Mouse (Mus musculus) kidney, embryonic 16.5 days (tissue): ENCODE results near the gene Slc22a4. TPM values are rescaled to one million over a fixed set of nuclear protein-coding genes. Genes with fewer than 3 reads are reported as not detected.
"Not testable (repeated sequence)": the region's sequence is repeated elsewhere in the genome, so short reads cannot be mapped to it uniquely, and the experiment has no call there.

Source experiments
- ATAC-seq: fragments of 200-750 bp; cut with Nextera tagmentation; 2 replicates; pipeline ENCODE4 v1.8.0; 2017; ENCODE audit warnings: moderate TSS enrichment; ENCODE audit not compliant: low FRiP score, low TSS enrichment
- H3K27ac ChIP-seq: fragments of 300-500 bp; sonication (generic); 2 replicates; pipeline ENCODE4 v1.5.1; 2014; ENCODE audit warnings: low read length
- H3K27me3 ChIP-seq: fragments of 300-500 bp; sonication (generic); 2 replicates; pipeline ENCODE4 v1.6.1; 2014; ENCODE audit warnings: low read length, control low read depth, mixed read lengths; ENCODE audit not compliant: insufficient read depth
- H3K36me3 ChIP-seq: fragments of 300-500 bp; sonication (generic); 2 replicates; pipeline ENCODE4 v1.6.1; 2014; ENCODE audit warnings: low read length, control low read depth, mixed read lengths; ENCODE audit not compliant: insufficient read depth
- H3K4me1 ChIP-seq: fragments of 300-500 bp; sonication (generic); 2 replicates; pipeline ENCODE4 v1.6.1; 2014; ENCODE audit warnings: low read length, control low read depth, mixed read lengths; ENCODE audit not compliant: insufficient read depth
- H3K4me2 ChIP-seq: fragments of 300-500 bp; sonication (generic); replicated peaks from 2 replicates; pipeline ENCODE4 v1.6.1; 2014; ENCODE audit warnings: low read depth, low read length
- H3K4me3 ChIP-seq: fragments of 300-500 bp; sonication (generic); 2 replicates; pipeline ENCODE4 v1.5.1; 2014; ENCODE audit warnings: mild to moderate bottlenecking, low read length
- H3K9ac ChIP-seq: fragments of 300-500 bp; sonication (generic); replicated peaks from 2 replicates; pipeline ENCODE4 v1.6.1; 2014; ENCODE audit warnings: low read length
- H3K9me3 ChIP-seq: fragments of 300-500 bp; sonication (generic); 2 replicates; pipeline ENCODE4 v1.6.1; 2016; ENCODE audit warnings: low read length, control low read depth
- WGBS: fragments of 180-500 bp; shearing (Covaris S2); extraction: QIAGEN DNeasy Blood & Tissue Kit; methylation state at CpG from one replicate; pipeline ENCODE4 v1.1.7; 2014; 5-methylcytosine and 5-hydroxymethylcytosine counted together
- polyA plus RNA-seq: library from polyadenylated mRNA; unstranded; fragments of >200 nt; fragmentation: Nextera tagmentation; extraction: Ambion mirVana; gene quantifications from 2 replicates; pipeline ENCODE4 v1.2.1, GENCODE M21; 2015

The Slc22a4 gene
- polyA plus RNA-seq, 1 experiment from 2014 or later: 1.00 TPM

DNA sequence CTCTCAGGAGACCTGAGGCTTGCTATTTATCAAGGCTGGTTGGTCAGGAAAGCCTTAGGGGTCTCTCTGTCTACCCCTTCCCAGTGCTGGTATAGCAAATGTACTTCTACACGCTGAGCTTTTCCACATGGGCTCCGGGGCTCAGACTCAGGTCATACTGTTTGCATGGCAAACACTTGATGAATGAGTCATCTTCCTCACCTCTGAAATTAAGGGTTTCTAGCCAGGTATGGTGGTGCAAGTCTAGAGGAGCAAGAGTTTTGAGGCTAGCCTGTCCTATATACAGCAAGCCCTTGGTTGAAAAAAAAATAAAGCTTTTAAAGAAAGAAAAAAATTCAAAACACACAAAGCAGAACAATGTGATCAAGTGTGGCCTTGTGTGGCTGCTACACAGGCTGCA, 16.6 kb downstream of the Slc22a4 start:
- H3K36me3 ChIP-seq: no peaks in the 10 kb centered on the region

DNA sequence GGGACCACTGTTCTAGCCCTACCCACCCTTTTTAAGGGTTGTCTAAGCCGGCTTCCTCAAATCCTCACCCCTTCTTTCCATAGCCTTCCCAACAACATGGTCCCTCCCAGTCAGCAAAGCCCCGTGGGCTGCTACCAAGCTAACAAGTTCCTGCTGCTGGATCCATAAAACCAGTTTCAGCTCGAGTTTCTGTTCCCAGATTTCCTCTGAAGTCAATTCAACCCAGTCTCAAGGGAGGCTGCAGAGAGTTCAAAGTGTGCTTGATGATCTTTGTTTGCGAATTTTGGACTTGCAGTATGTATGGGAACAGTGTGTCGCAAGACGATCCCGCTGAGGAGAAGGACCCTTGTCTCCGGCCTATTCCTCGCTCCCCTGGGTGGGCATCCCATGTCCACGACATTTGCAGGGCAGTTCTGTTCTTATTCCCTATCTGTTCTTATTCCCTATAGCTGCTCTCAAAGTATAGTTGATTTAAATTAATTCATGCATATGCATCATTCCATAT, 19.4 kb downstream of the Slc22a4 start:
- H3K27me3 ChIP-seq: no peaks in the 10 kb centered on the region
- no peak for ATAC-seq
- no peak overlapping the region for H3K4me2 ChIP-seq
- no peaks in the 10 kb centered on the region for H3K9me3 ChIP-seq
- H3K4me1 ChIP-seq: no peaks in the 10 kb centered on the region; the same call in 1 of the 2 replicates
- H3K36me3 ChIP-seq: no peaks in the 10 kb centered on the region
- H3K4me3 ChIP-seq: no peak overlapping the region
- no peak overlapping the region for H3K9ac ChIP-seq
- H3K27ac ChIP-seq: no peak overlapping the region
- 61% methylated on average over 10 of the region's 10 CpGs for WGBS

More for the DNA sequence above, 16.6 kb downstream of the Slc22a4 start:
- Histone ChIP-seq H3K4me2 (no peak overlapping the region), H3K9me3 (no peaks in the 10 kb centered on the region), H3K9ac (no peak overlapping the region), H3K27me3 (no peaks in the 10 kb centered on the region), H3K27ac (no peak overlapping the region), H3K4me3 (no peak overlapping the region), H3K4me1 (no peaks in the 10 kb centered on the region; the same call in 1 of the 2 replicates)
- 81% methylated on average over 2 of the region's 2 CpGs for WGBS
- no peak for ATAC-seq

DNA sequence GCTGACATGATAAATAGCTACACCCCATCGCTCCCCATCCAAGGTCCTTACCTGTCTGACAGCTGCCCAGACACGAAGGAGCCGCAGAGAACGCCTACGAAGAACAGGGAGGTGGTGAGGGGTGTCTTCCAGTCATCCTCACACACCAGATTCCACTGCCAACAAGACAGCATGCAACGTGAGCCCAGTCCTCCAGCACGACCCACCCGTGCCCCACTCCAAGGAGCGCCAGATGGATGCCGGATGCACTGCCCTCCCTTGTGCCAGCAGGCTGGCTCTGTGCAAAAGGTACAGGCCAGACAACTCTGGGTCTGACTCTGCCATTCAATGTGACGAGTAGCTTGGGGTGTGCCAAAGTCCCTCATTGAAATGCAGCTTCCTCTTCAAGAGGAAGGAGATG, 20.2 kb downstream of the Slc22a4 start:
- Histone ChIP-seq H3K4me3 (no peak overlapping the region), H3K36me3 (no peaks in the 10 kb centered on the region), H3K27me3 (no peaks in the 10 kb centered on the region), H3K9me3 (no peaks in the 10 kb centered on the region), H3K4me2 (no peak overlapping the region), H3K27ac (no peak overlapping the region), H3K4me1 (no peaks in the 10 kb centered on the region; the same call in 1 of the 2 replicates), H3K9ac (no peak overlapping the region)
- ATAC-seq: no peak
- 85% methylated on average over 11 of the region's 11 CpGs for WGBS

DNA sequence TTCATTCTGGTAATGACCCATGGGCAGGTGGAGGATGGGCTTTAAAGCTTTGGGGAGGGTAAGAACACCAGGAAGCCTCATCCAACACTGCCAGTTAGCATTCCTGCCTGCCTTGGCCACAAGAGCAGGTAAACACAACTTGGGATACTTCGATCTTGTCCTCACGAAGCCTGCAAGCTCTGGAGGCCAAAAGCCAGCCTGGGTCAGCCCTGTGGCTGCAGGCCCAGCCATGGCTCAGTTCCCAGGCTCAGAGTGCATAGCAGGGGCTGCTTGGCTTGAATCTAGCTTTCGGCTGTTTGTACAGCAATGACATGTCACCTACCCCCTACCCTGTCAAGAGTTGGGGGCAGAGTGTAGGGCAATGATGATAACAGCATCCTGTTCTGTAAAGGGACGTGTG, 21.0 kb downstream of the Slc22a4 start:
- no peaks in the 10 kb centered on the region; the same call in 1 of the 2 replicates for H3K4me1 ChIP-seq

DNA sequence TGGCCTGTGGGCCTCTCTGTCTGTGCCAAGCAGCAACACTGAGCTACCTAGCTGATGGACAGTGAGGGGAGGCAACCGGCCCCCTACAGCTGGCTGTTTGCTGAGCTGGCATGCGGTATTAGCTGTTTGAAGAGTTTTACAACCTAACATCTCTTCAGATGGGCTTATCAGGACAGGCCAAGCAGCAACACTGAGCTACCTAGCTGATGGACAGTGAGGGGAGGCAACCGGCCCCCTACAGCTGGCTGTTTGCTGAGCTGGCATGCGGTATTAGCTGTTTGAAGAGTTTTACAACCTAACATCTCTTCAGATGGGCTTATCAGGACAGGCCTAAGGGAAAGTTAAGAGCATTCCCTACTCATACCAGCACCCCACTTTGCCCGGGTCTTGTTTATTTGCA, 21.5 kb downstream of the Slc22a4 start:
- not testable (repeated sequence) for H3K4me1 ChIP-seq, H3K27me3 ChIP-seq, H3K27ac ChIP-seq, H3K36me3 ChIP-seq, H3K4me3 ChIP-seq, ATAC-seq, H3K9me3 ChIP-seq, H3K9ac ChIP-seq, H3K4me2 ChIP-seq
- 35% methylated on average over 5 of the region's 5 CpGs for WGBS

More for the DNA sequence above, 21.0 kb downstream of the Slc22a4 start:
- no peak overlapping the region for H3K4me2 ChIP-seq
- H3K36me3 ChIP-seq: no peaks in the 10 kb centered on the region
- H3K27ac ChIP-seq: no peak overlapping the region
- 55% methylated on average over 4 of the region's 4 CpGs for WGBS
- no peak overlapping the region for H3K4me3 ChIP-seq
- H3K9me3 ChIP-seq: no peaks in the 10 kb centered on the region
- no peaks in the 10 kb centered on the region for H3K27me3 ChIP-seq
- ATAC-seq: no peak
- H3K9ac ChIP-seq: no peak overlapping the region

DNA sequence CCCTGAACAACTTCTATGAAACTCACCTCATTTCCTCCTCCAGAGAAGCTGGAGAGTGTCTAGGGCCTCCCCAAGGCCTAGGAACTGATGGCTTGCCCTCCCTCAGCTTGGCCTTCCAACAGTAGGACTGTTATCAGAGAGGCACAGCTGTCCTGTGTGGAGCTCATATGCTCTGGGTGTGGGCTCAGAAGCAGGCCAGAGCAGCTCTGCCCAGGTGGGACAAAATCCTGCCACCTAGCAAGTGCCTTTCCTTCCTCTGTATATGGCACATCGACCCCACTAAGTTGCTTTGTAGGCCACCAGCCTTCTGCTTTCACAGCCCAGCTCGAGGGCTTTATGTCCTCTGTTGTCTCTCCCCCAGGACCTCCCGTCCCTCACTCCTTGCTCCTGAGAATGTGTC, 23.2 kb downstream of the Slc22a4 start:
- H3K4me1 ChIP-seq: no peaks in the 10 kb centered on the region; the same call in 1 of the 2 replicates
- no peaks in the 10 kb centered on the region for H3K9me3 ChIP-seq
- H3K4me3 ChIP-seq: no peak overlapping the region
- no peak for ATAC-seq
- H3K27me3 ChIP-seq: no peaks in the 10 kb centered on the region
- no peak overlapping the region for H3K9ac ChIP-seq
- no peak overlapping the region for H3K27ac ChIP-seq
- H3K36me3 ChIP-seq: no peaks in the 10 kb centered on the region
- H3K4me2 ChIP-seq: no peak overlapping the region
- WGBS: 78% methylated on average over 3 of the region's 3 CpGs

DNA sequence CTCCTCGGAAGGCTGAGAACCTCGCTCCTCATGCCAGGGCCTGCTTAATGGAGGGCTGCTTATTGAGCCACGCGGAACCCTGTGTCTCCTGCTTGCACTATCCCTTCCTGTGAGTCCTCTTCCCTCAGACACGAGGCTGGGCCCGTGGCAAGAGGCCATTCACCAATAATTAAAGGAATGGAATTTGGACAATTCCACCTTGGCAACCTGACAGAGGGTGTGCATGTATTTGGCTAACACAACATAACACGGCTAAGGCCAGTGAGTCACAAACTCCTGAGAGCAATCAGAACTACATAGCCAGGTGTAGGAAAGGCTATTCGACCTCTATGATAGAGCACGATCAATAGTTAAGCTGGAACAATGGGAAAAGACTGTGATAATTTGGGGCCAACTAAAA, 23.7 kb downstream of the Slc22a4 start:
- no peak overlapping the region for H3K27ac ChIP-seq
- 72% methylated on average over 9 of the region's 9 CpGs for WGBS
- H3K27me3 ChIP-seq: no peaks in the 10 kb centered on the region
- H3K4me2 ChIP-seq: no peak overlapping the region
- H3K9ac ChIP-seq: no peak overlapping the region
- no peaks in the 10 kb centered on the region; the same call in 1 of the 2 replicates for H3K4me1 ChIP-seq
- no peaks in the 10 kb centered on the region for H3K9me3 ChIP-seq
- no peaks in the 10 kb centered on the region for H3K36me3 ChIP-seq
- H3K4me3 ChIP-seq: no peak overlapping the region
- ATAC-seq: no peak

DNA sequence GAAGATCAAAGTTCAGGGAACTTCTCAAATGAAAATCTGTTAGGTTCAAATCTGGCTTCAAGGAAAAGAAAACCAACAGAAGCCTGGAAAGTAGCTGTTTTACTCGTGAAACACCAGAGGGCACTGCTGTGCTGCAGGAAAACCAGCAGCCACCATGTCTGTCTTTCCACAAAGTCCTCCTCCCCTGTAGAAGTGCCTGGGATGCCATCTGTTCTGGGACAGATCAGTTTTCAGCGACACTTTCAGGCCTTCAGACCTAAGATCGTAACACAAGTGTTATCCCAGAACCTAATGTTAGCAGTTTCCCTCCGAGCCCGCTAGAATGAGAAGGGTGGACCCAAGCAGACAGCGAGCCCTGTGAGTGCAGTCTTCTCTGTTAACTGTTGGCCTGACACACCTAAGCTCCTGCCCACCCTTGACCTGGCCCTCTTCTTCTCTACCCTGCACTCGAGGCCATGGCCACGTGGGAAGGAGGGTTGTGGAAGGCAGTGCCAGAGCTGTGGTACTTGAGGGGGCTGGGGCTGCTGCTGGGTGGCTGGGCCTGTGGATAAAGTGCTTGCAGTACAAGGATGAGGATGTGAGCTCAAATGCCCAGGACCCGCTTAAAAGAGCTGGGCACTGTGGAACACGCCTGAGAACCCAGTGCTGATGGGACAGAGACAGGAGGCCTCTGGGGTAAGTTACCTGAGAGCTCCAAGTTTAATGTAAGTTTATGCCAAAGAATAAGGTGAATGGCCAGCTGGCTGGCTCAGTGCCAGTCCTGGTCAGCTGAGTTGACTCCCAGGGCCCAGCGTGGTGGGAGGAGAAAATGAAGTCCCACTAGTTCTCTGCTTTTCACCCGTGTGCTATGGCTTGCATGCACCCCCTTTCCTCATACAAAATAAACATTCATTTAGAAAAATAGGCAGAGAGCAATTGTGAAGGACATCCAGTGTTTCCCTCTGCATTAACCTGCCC, 24.9 kb downstream of the Slc22a4 start:
- H3K27ac ChIP-seq, H3K4me2 ChIP-seq, H3K27me3 ChIP-seq, H3K4me3 ChIP-seq, H3K36me3 ChIP-seq, H3K9me3 ChIP-seq, H3K9ac ChIP-seq, H3K4me1 ChIP-seq: not testable (repeated sequence)
- 26% methylated on average over 12 of the region's 12 CpGs for WGBS
- ATAC-seq: peak; percentile 55

DNA sequence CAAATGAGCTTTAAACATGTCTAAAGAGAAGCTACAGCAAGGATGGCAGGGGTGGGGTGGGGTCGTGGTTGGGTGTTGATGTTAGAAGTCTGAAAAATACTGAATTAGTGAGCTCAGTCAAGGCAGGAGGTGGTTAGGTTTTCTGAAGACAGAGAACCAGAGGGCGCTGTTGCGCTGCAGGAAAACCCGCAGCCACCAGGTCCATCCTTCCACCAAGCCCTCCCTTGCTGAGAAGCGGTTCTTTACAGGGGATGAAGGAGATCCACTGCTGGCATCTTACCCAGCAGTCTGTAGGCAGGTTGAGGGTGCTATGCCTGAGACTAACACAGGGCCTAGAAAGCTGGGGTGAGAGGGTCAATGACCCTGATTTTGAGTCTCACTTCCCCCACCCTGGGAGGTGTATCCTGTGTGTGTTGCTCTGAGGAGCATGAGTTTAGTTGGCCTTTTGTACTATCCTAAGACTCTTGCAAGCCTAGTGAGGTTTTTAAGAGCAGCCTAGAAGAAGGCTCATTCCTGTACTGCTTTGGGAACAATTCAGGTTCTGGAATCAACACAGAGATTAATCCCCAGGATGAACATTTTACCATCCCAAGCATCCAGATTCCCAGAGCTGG, 25.6 kb downstream of the Slc22a4 start:
- ATAC-seq: peak; percentile 24; the same call in 1 of the 2 replicates

DNA sequence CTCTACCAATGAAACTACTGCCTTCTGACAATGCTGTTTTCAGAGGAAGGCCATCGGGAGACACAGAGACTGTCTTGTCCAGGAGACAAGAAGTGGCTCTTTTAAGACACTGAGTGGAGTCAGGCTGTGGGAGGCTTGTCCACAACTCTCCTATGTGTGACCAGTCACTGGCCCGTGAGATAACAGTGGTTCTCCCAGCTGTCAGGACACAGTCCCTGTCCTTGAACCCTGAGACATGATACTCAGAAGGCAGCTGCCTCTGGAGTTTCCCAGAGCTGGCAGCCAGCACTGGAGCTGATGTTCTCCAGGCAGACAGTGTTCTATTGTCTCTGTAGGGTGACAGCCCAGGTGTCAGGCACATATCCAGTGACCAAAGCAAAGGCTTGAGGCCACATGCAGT, 30.2 kb downstream of the Slc22a4 start:
- ATAC-seq: no peak
- Histone ChIP-seq H3K9ac (no peak overlapping the region), H3K4me1 (no peaks in the 10 kb centered on the region), H3K27ac (no peak overlapping the region), H3K4me3 (no peak overlapping the region), H3K36me3 (no peaks in the 10 kb centered on the region), H3K4me2 (no peak overlapping the region), H3K27me3 (no peaks in the 10 kb centered on the region; the same call in 1 of the 2 replicates), H3K9me3 (no peaks in the 10 kb centered on the region)
- WGBS: 63% methylated on average over 2 of the region's 2 CpGs

More for the DNA sequence above, 25.6 kb downstream of the Slc22a4 start:
- Histone ChIP-seq H3K27me3 (no peaks in the 10 kb centered on the region), H3K4me1 (no peaks in the 10 kb centered on the region), H3K36me3 (no peaks in the 10 kb centered on the region), H3K4me3 (no peak overlapping the region), H3K4me2 (no peak overlapping the region), H3K9me3 (no peaks in the 10 kb centered on the region), H3K9ac (no peak overlapping the region), H3K27ac (no peak overlapping the region)
- WGBS: 2% methylated on average over 5 of the region's 5 CpGs
